Mouse (Mus musculus): ENCODE results near the gene Gpr15.

Gene Gpr15

GRCm38 (mm10) chr16:58669917-58670630 is 48.8 kb downstream of the Gpr15 start, which contains the start of gene Cpox:
Cpox (plus strand) TSS chr16:58670292.
- DNase-seq: peak; percentile 82 to 85

- DNase-seq: no peak
Measured at GRCm38 (mm10) chr16:58669264-58669663, 49.6 kb downstream of the Gpr15 start.

GRCm38 (mm10) chr16:58668586-58668985 is 50.3 kb downstream of the Gpr15 start:
- DNase-seq: no peak

All from lung, postnatal 4 days (tissue).